Mouse (Mus musculus) thymus, postnatal 36 days (tissue): ENCODE data around the gene Ccdc106.
A peak's percentile ranks its signal among the peaks of the same experiment; 100 is the strongest.

Experiments used
- DNase-seq, 2 experiments: peaks; one replicate each; pipeline ENCODE4 v3.0.0; 2022; ENCODE audit warnings: mixed read lengths in 2 of 2

Gene Ccdc106

GRCm38 (mm10) chr7:5015118-5016001 lies 5.0 kb upstream of the Ccdc106 start, which contains the start of gene Gm44973:
Gene Gm44973, plus strand, starts transcription at chr7:5015496.
- DNase-seq: peak; percentile 96 to 97

GRCm38 (mm10) chr7:5016057-5016456 lies 4.3 kb upstream of the Ccdc106 start:
- DNase-seq: no peak

- no peak for DNase-seq
Observed at GRCm38 (mm10) chr7:5016920-5017319, 3.4 kb upstream of the Ccdc106 start.

GRCm38 (mm10) chr7:5017352-5017751 lies 3.0 kb upstream of the Ccdc106 start:
- DNase-seq: peak; percentile 31 to 53

GRCm38 (mm10) chr7:5017931-5018330 lies 2.4 kb upstream of the Ccdc106 start:
- DNase-seq: no peak

GRCm38 (mm10) chr7:5019576-5019975 lies 777 bp upstream of the Ccdc106 start:
- peak in 1 of 2 experiments; percentile 39 for DNase-seq

- DNase-seq: no peak
Observed at GRCm38 (mm10) chr7:5020685-5021084, 332 bp downstream of the Ccdc106 start.

GRCm38 (mm10) chr7:5021197-5021596 lies 844 bp downstream of the Ccdc106 start:
- peak in 1 of 2 experiments; percentile 15 for DNase-seq

- no peak for DNase-seq
Observed at GRCm38 (mm10) chr7:5029543-5029942, 9.2 kb downstream of the Ccdc106 start.

GRCm38 (mm10) chr7:5029946-5030345 lies 9.6 kb downstream of the Ccdc106 start:
- no peak for DNase-seq

- DNase-seq: peak in 1 of 2 experiments; percentile 19
Observed at GRCm38 (mm10) chr7:5030554-5031275, 10.4 kb downstream of the Ccdc106 start.

- DNase-seq: no peak
Observed at GRCm38 (mm10) chr7:5031496-5031895, 11.1 kb downstream of the Ccdc106 start.

- DNase-seq: no peak
Observed at GRCm38 (mm10) chr7:5033818-5034217, 13.5 kb downstream of the Ccdc106 start, which contains the start of gene 4632433K11Rik. Gene 4632433K11Rik, plus strand, starts transcription at chr7:5034118.

- DNase-seq: no peak
Observed at GRCm38 (mm10) chr7:5035628-5036027, 15.3 kb downstream of the Ccdc106 start.

- no peak for DNase-seq
Observed at GRCm38 (mm10) chr7:5036136-5036535, 15.8 kb downstream of the Ccdc106 start.

GRCm38 (mm10) chr7:5037026-5037425 lies 16.7 kb downstream of the Ccdc106 start:
- no peak for DNase-seq

GRCm38 (mm10) chr7:5037467-5037866 lies 17.1 kb downstream of the Ccdc106 start:
- DNase-seq: no peak

GRCm38 (mm10) chr7:5038109-5038732 lies 17.9 kb downstream of the Ccdc106 start, which contains the start of gene Zfp784:
Gene Zfp784, minus strand, starts transcription at chr7:5038446.
- peak; percentile 94 to 95 for DNase-seq

GRCm38 (mm10) chr7:5038940-5039339 lies 18.6 kb downstream of the Ccdc106 start:
- DNase-seq: no peak

GRCm38 (mm10) chr7:5044981-5045380 lies 24.6 kb downstream of the Ccdc106 start:
- no peak for DNase-seq

GRCm38 (mm10) chr7:5046112-5046511 lies 25.8 kb downstream of the Ccdc106 start:
- no peak for DNase-seq

- no peak for DNase-seq
Observed at GRCm38 (mm10) chr7:5047313-5047712, 27.0 kb downstream of the Ccdc106 start.
